Mouse (Mus musculus) liver, adult 2 months (tissue): ENCODE data around the gene Nav2.

Experiments used
- CTCF ChIP-seq: fragments of 200-500 bp; IDR thresholded peaks from 2 replicates; pipeline ENCODE4 v1.5.1; 2011; ENCODE audit warnings: low read depth, low read length, control low read depth
- POLR2A ChIP-seq: fragments of 200-500 bp; IDR thresholded peaks from 2 replicates; pipeline ENCODE4 v1.6.1; 2011; ENCODE audit warnings: low read length, control low read depth; ENCODE audit not compliant: insufficient read depth; ENCODE audit errors: extremely low read depth

GRCm38 (mm10) chr7:49258088-49258487 is 349.6 kb downstream of the Nav2 start:
- TF ChIP-seq CTCF: no peak
- no peak for TF ChIP-seq POLR2A
